ENCODE assay signal across 13 mouse cellular contexts in the genomic region with DNA sequence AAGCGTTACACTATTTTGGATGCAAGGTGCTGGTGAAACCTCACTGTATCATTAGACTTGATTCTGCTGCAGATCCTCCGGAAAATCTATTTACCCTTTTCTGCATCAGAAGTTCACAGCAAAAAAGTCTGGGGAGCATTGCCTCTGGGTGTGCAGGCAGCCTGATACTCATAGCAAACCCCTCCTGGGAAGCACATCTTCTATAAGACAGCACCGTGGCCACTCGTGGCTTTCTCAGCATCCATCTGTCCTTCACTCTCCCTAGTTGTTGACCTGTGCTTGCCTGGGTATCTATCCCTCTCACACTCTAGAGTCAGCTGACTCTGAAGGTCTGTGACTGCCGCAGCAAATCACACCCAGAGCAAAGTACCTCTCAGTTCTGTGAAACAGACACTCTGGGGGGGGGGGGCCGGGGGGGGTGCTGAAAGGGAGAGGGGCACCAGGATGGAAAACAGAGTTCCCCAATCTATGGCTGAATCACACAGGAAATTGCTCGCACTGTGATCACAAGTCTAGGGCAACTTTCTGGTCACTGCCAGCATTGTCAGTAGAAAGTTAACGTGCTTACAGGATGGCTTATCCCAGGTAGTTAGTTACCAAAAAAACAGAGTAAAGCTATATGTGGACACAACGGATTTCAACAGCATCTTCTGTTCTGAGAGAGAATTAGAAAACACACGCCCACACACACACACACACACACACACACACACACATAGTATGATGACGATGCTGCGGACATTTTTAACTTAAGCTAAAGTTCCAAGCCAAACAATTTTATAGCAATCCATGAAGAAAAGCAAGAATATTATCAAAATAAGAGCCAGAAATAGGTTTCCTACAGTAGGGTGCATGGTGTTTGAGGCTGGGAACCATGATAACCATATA. TPM values are rescaled to one million over a fixed set of nuclear protein-coding genes. Genes with fewer than 3 reads are reported as not detected.
DNase-seq lines count a peak whose midpoint lies in the region; ATAC-seq lines count a peak whose summit lies in the region.
"Had no signal": no experiment of that assay in that cellular context is flagged by ENCODE, and none has a peak within 500 bp of the region (broad histone marks: within the 10 kb centered on the region; RNA-seq: fewer than 3 reads in every experiment).

No protein-coding gene starts in this region.

- no peaks in the 10 kb centered on the region for H3K9me3 ChIP-seq in heart, embryonic 13.5 days
- no peaks in the 10 kb centered on the region for H3K9me3 ChIP-seq in kidney, embryonic 15.5 days (replicated peaks)
- no peaks in the 10 kb centered on the region for H3K9me3 ChIP-seq in neural tube, embryonic 13.5 days
- H3K9me3 ChIP-seq: hindbrain, embryonic 15.5 days; liver, embryonic 15.5 days had no signal

- peak overlapping the region; percentile 51 for H3K27ac ChIP-seq in heart, embryonic 13.5 days (replicated peaks)
- H3K27ac ChIP-seq in kidney, embryonic 15.5 days: peak overlapping the region; percentile 33; the same call in 1 of the 2 replicates
- H3K27ac ChIP-seq in neural tube, embryonic 13.5 days (replicated peaks): peak overlapping the region; percentile 55
- H3K27ac ChIP-seq: hindbrain, embryonic 15.5 days; liver, embryonic 15.5 days; macrophage had no signal

- no peak for ATAC-seq in heart, embryonic 13.5 days (ENCODE audit: extremely low read depth, insufficient number of reproducible peaks, low FRiP score, low TSS enrichment)
- peak; percentile 52; the same call in 1 of the 2 replicates for ATAC-seq in kidney, embryonic 15.5 days (replicated peaks; ENCODE audit: low FRiP score)
- ATAC-seq in neural tube, embryonic 13.5 days (ENCODE audit: low read depth): no peak
- ATAC-seq: CD4-positive, CD25-positive, alpha-beta regulatory T cell, adult 4 months had no signal

- H3K4me1 ChIP-seq in heart, embryonic 13.5 days: peaks cover 47% of the 10 kb centered on the region
- H3K4me1 ChIP-seq in kidney, embryonic 15.5 days: peaks cover 21% of the 10 kb centered on the region
- peaks cover 46% of the 10 kb centered on the region for H3K4me1 ChIP-seq in neural tube, embryonic 13.5 days (replicated peaks)

- no peak for DNase-seq in heart, postnatal 10 days
- no peak for DNase-seq in kidney, postnatal 25 days
- DNase-seq in neural tube, embryonic 10.5 days (ENCODE audit: extremely low spot score, low spot score): no peak
- no peak for DNase-seq in spleen, postnatal 14 days (ENCODE audit: low spot score in 2 of 2)
- DNase-seq: thymus, postnatal 14 days had no signal

- intact Hi-C loops in heart, postnatal 10 days (cut with DNase I): loop anchor here (5.0 kb wide), 1 partner anchor 32 kb away; no protein-coding TSS in a partner anchor

- no peak overlapping the region for H3K4me3 ChIP-seq in heart, embryonic 13.5 days
- no peak overlapping the region for H3K4me3 ChIP-seq in kidney, embryonic 15.5 days (replicated peaks)
- H3K4me3 ChIP-seq in neural tube, embryonic 13.5 days: no peak overlapping the region
- H3K4me3 ChIP-seq: hindbrain, embryonic 15.5 days; liver, embryonic 15.5 days had no signal

- 35% methylated on average over 12 of the region's 12 CpGs for WGBS in heart, embryonic 13.5 days
- 49% methylated on average over 12 of the region's 12 CpGs for WGBS in kidney, embryonic 15.5 days
- WGBS in neural tube, embryonic 13.5 days: 58% methylated on average over 12 of the region's 12 CpGs

- H3K27me3 ChIP-seq in heart, embryonic 13.5 days (replicated peaks): no peaks in the 10 kb centered on the region
- no peaks in the 10 kb centered on the region for H3K27me3 ChIP-seq in kidney, embryonic 15.5 days
- no peaks in the 10 kb centered on the region for H3K27me3 ChIP-seq in neural tube, embryonic 13.5 days
- H3K27me3 ChIP-seq: hindbrain, embryonic 15.5 days; liver, embryonic 15.5 days had no signal

- H3K4me2 ChIP-seq in heart, embryonic 13.5 days: peak overlapping the region; percentile 30
- H3K4me2 ChIP-seq in kidney, embryonic 15.5 days: no peak overlapping the region
- no peak overlapping the region for H3K4me2 ChIP-seq in neural tube, embryonic 13.5 days
- H3K4me2 ChIP-seq: liver, embryonic 15.5 days had no signal

- H3K36me3 ChIP-seq in heart, embryonic 13.5 days: peaks cover 17% of the 10 kb centered on the region
- peaks cover 7% of the 10 kb centered on the region for H3K36me3 ChIP-seq in kidney, embryonic 15.5 days
- H3K36me3 ChIP-seq in neural tube, embryonic 13.5 days: peaks cover 8% of the 10 kb centered on the region
- H3K36me3 ChIP-seq: hindbrain, embryonic 15.5 days; liver, embryonic 15.5 days had no signal

- 0 out of 2 replicates have a peak overlapping the region, but pooled peaks have one; percentile 33 for H3K9ac ChIP-seq in heart, embryonic 13.5 days
- no peak overlapping the region for H3K9ac ChIP-seq in kidney, embryonic 15.5 days
- H3K9ac ChIP-seq in neural tube, embryonic 13.5 days: no peak overlapping the region
- H3K9ac ChIP-seq: hindbrain, embryonic 15.5 days; liver, embryonic 15.5 days had no signal

RNA-seq across cellular contexts. Expression of gene Myo1b, which starts 35.7 kb away (rescaled TPM):
- polyA plus RNA-seq in heart, embryonic 13.5 days (2015; fragmentation: Nextera tagmentation; extraction: Ambion mirVana): 33.5 and 33.7 TPM in 2 replicates
- total RNA-seq in heart, postnatal 10 days (2021): 10 to 100 TPM; 62.5 to 74.8 TPM
- 72.4 and 77.0 TPM in 2 replicates for polyA plus RNA-seq in kidney, embryonic 15.5 days (2015; fragmentation: Nextera tagmentation; extraction: Ambion mirVana)
- polyA plus RNA-seq in neural tube, embryonic 13.5 days (2015; fragmentation: Nextera tagmentation; extraction: Ambion mirVana): 79.3 TPM in 2 replicates
- total RNA-seq: neutrophil, adult 5-6 weeks had no signal
